Mouse (Mus musculus): ENCODE measurements at regions not wholly inside any gene's neighbourhood (a gene's known extent, or its start where the extent isn't known, plus 50 kb on each side); places are given as distances from the start of the nearest gene placed in this dataset.

- no peak for DNase-seq
Measured at GRCm38 (mm10) chr12:107724467-107724866, 236.0 kb downstream of the 3110018I06Rik start.

- no peak for DNase-seq
Measured at GRCm38 (mm10) chr12:107728865-107729264, 240.4 kb downstream of the 3110018I06Rik start.

- no peak for DNase-seq
Measured at GRCm38 (mm10) chr12:107729301-107729700, 240.9 kb downstream of the 3110018I06Rik start.

GRCm38 (mm10) chr12:107730940-107731339, 242.5 kb downstream of the 3110018I06Rik start:
- no peak for DNase-seq

GRCm38 (mm10) chr12:107734536-107734935, 246.1 kb downstream of the 3110018I06Rik start:
- DNase-seq, result no peak

GRCm38 (mm10) chr12:107742641-107743040, 254.2 kb downstream of the 3110018I06Rik start:
- DNase-seq, result no peak

GRCm38 (mm10) chr12:107744822-107745221, 256.4 kb downstream of the 3110018I06Rik start:
- no peak for DNase-seq

GRCm38 (mm10) chr12:107748481-107749380, 254.7 kb downstream of the Bcl11b start:
- no peak for DNase-seq

GRCm38 (mm10) chr12:107749381-107750085, 253.9 kb downstream of the Bcl11b start:
- DNase-seq, result no peak

- DNase-seq, result no peak
Measured at GRCm38 (mm10) chr12:107750285-107750927, 253.0 kb downstream of the Bcl11b start.

- DNase-seq, result no peak
Measured at GRCm38 (mm10) chr12:107752126-107752525, 251.3 kb downstream of the Bcl11b start.

- DNase-seq, result no peak
Measured at GRCm38 (mm10) chr12:107752587-107752986, 250.8 kb downstream of the Bcl11b start.

GRCm38 (mm10) chr12:107753022-107753421, 250.4 kb downstream of the Bcl11b start:
- DNase-seq, result no peak

- DNase-seq, result no peak
Measured at GRCm38 (mm10) chr12:107753536-107753935, 249.9 kb downstream of the Bcl11b start.

- no peak for DNase-seq
Measured at GRCm38 (mm10) chr12:107754885-107755284, 248.5 kb downstream of the Bcl11b start.

- DNase-seq, result no peak
Measured at GRCm38 (mm10) chr12:107755820-107756517, 247.4 kb downstream of the Bcl11b start.

GRCm38 (mm10) chr12:107757184-107757583, 246.2 kb downstream of the Bcl11b start:
- DNase-seq, result no peak

- no peak for DNase-seq
Measured at GRCm38 (mm10) chr12:107757996-107758791, 245.2 kb downstream of the Bcl11b start.

- DNase-seq, result no peak
Measured at GRCm38 (mm10) chr12:107759291-107759690, 244.1 kb downstream of the Bcl11b start.

- peak in 1 of 2 experiments; percentile 13 for DNase-seq
Measured at GRCm38 (mm10) chr12:107759911-107760310, 243.5 kb downstream of the Bcl11b start.

GRCm38 (mm10) chr12:107762140-107762539, 241.3 kb downstream of the Bcl11b start:
- DNase-seq, result no peak
